Mouse (Mus musculus) forebrain, embryonic 13.5 days (tissue): ENCODE results near the gene Psmd12. TPM values are rescaled to one million over a fixed set of nuclear protein-coding genes. Genes with fewer than 3 reads are reported as not detected.
A peak's percentile ranks its signal among the peaks of the same experiment; 100 is the strongest.
"Not testable (repeated sequence)": the region's sequence is repeated elsewhere in the genome, so short reads cannot be mapped to it uniquely, and the experiment has no call there.

Experiments
- ATAC-seq: fragments of 200-750 bp; cut with Nextera tagmentation; 2 replicates; pipeline ENCODE4 v1.8.0; 2017
- H3K27ac ChIP-seq: fragments of 300-500 bp; sonication (generic); 2 replicates; pipeline ENCODE4 v1.5.1; 2015; ENCODE audit warnings: inconsistent platforms, mild to moderate bottlenecking, moderate library complexity
- H3K27me3 ChIP-seq: fragments of 300-500 bp; sonication (generic); 2 replicates; pipeline ENCODE4 v1.6.1; 2015; ENCODE audit warnings: mild to moderate bottlenecking, inconsistent platforms
- H3K36me3 ChIP-seq: fragments of 300-500 bp; sonication (generic); 2 replicates; pipeline ENCODE4 v1.6.1; 2015; ENCODE audit warnings: mild to moderate bottlenecking, inconsistent platforms; ENCODE audit not compliant: poor library complexity, severe bottlenecking
- H3K4me1 ChIP-seq: fragments of 300-500 bp; sonication (generic); 2 replicates; pipeline ENCODE4 v1.6.1; 2015; ENCODE audit warnings: inconsistent platforms
- H3K4me2 ChIP-seq: fragments of 300-500 bp; sonication (generic); 2 replicates; pipeline ENCODE4 v1.6.1; 2015; ENCODE audit warnings: inconsistent platforms, mild to moderate bottlenecking, moderate library complexity
- H3K4me3 ChIP-seq: fragments of 300-500 bp; sonication (generic); 2 replicates; pipeline ENCODE4 v1.5.1; 2015; ENCODE audit warnings: mild to moderate bottlenecking, inconsistent platforms
- H3K9ac ChIP-seq: fragments of 300-500 bp; sonication (generic); 2 replicates; pipeline ENCODE4 v1.6.1; 2015; ENCODE audit warnings: mild to moderate bottlenecking, inconsistent platforms
- H3K9me3 ChIP-seq: fragments of 300-500 bp; sonication (generic); replicated peaks from 2 replicates; pipeline ENCODE4 v1.6.1; 2016; ENCODE audit warnings: inconsistent platforms
- WGBS: fragments of 180-500 bp; shearing (Covaris S2); methylation state at CpG from one replicate; pipeline ENCODE4 v1.1.7; 2015; 5-methylcytosine and 5-hydroxymethylcytosine counted together
- polyA plus RNA-seq: library from polyadenylated mRNA; unstranded; fragments of >200 nt; fragmentation: Nextera tagmentation; extraction: Ambion mirVana; gene quantifications from 2 replicates; pipeline ENCODE4 v1.2.1, GENCODE M21; 2015

Psmd12 gene
- polyA plus RNA-seq, 1 experiment from 2014 or later, result 171 TPM

- Histone ChIP-seq H3K27me3 (no peaks in the 10 kb centered on the region), H3K4me1 (peaks cover 19% of the 10 kb centered on the region), H3K36me3 (peaks cover 5% of the 10 kb centered on the region; the same call in 1 of the 2 replicates), H3K9ac (peak overlapping the region; percentile 97), H3K4me2 (peak overlapping the region; percentile 99), H3K27ac (peak overlapping the region; percentile 59), H3K4me3 (peak overlapping the region; percentile 97), H3K9me3 (no peaks in the 10 kb centered on the region)
- WGBS, result 2% methylated on average over 10 of the region's 10 CpGs
- ATAC-seq, result no peak
Measured at GRCm38 (mm10) chr11:107479862-107480203, 549 bp downstream of the Psmd12 start.

- Histone ChIP-seq H3K9me3 (no peaks in the 10 kb centered on the region), H3K4me1 (peaks cover 19% of the 10 kb centered on the region), H3K4me3 (no peak overlapping the region), H3K9ac (no peak overlapping the region), H3K27me3 (no peaks in the 10 kb centered on the region), H3K4me2 (no peak overlapping the region), H3K36me3 (peaks cover 46% of the 10 kb centered on the region), H3K27ac (no peak overlapping the region)
- 96% methylated on average over 3 of the region's 3 CpGs for WGBS
- no peak for ATAC-seq
Measured at GRCm38 (mm10) chr11:107484341-107484740, 5.1 kb downstream of the Psmd12 start.

- no peak overlapping the region for H3K4me3 ChIP-seq
Measured at GRCm38 (mm10) chr11:107502801-107503200, 23.5 kb downstream of the Psmd12 start.

GRCm38 (mm10) chr11:107504364-107504763, 25.1 kb downstream of the Psmd12 start:
- not testable (repeated sequence) for H3K4me2 ChIP-seq, ATAC-seq, H3K9me3 ChIP-seq, H3K4me1 ChIP-seq, H3K27me3 ChIP-seq, H3K9ac ChIP-seq, H3K4me3 ChIP-seq, H3K27ac ChIP-seq
- WGBS, result 96% methylated on average over 3 of the region's 4 CpGs
- peaks cover 25% of the 10 kb centered on the region for H3K36me3 ChIP-seq

More at GRCm38 (mm10) chr11:107502801-107503200, 23.5 kb downstream of the Psmd12 start:
- WGBS, result 88% methylated on average over 8 of the region's 8 CpGs
- H3K4me2 ChIP-seq, result no peak overlapping the region
- H3K36me3 ChIP-seq, result peaks cover 38% of the 10 kb centered on the region
- no peak overlapping the region for H3K9ac ChIP-seq
- ATAC-seq, result no peak
- H3K9me3 ChIP-seq, result no peaks in the 10 kb centered on the region
- no peaks in the 10 kb centered on the region for H3K27me3 ChIP-seq
- H3K4me1 ChIP-seq, result no peaks in the 10 kb centered on the region
- H3K27ac ChIP-seq, result no peak overlapping the region

GRCm38 (mm10) chr11:107506260-107506659, 27.0 kb downstream of the Psmd12 start:
- WGBS, result 70% methylated on average over 1 of the region's 1 CpGs
- no peak overlapping the region for H3K4me3 ChIP-seq
- H3K27me3 ChIP-seq, result peaks cover 6% of the 10 kb centered on the region; the same call in 1 of the 2 replicates
- peaks cover 16% of the 10 kb centered on the region for H3K4me1 ChIP-seq
- H3K9me3 ChIP-seq, result no peaks in the 10 kb centered on the region
- no peak overlapping the region for H3K27ac ChIP-seq
- H3K9ac ChIP-seq, result no peak overlapping the region
- H3K36me3 ChIP-seq, result peaks cover 11% of the 10 kb centered on the region; the same call in 1 of the 2 replicates
- H3K4me2 ChIP-seq, result no peak overlapping the region
- ATAC-seq, result no peak

- no peaks in the 10 kb centered on the region for H3K36me3 ChIP-seq
- peaks cover 16% of the 10 kb centered on the region for H3K4me1 ChIP-seq
- no peak overlapping the region for H3K4me3 ChIP-seq
- H3K27ac ChIP-seq, result no peak overlapping the region
- no peaks in the 10 kb centered on the region for H3K9me3 ChIP-seq
- H3K4me2 ChIP-seq, result peak overlapping the region; percentile 32
- 13% methylated on average over 11 of the region's 11 CpGs for WGBS
- 0 out of 2 replicates have a peak, but pooled peaks have one; percentile 33 for ATAC-seq
- H3K27me3 ChIP-seq, result peaks cover 7% of the 10 kb centered on the region; the same call in 1 of the 2 replicates
- no peak overlapping the region for H3K9ac ChIP-seq
Measured at GRCm38 (mm10) chr11:107509631-107510338, 30.5 kb downstream of the Psmd12 start.

- peak overlapping the region; percentile 32 for H3K4me2 ChIP-seq
- H3K36me3 ChIP-seq, result no peaks in the 10 kb centered on the region
- ATAC-seq, result peak; percentile 24; the same call in 1 of the 2 replicates
- no peak overlapping the region for H3K27ac ChIP-seq
- H3K4me1 ChIP-seq, result peaks cover 16% of the 10 kb centered on the region
- H3K27me3 ChIP-seq, result peaks cover 7% of the 10 kb centered on the region; the same call in 1 of the 2 replicates
- no peak overlapping the region for H3K4me3 ChIP-seq
- H3K9me3 ChIP-seq, result no peaks in the 10 kb centered on the region
- no peak overlapping the region for H3K9ac ChIP-seq
- WGBS, result 7% methylated on average over 18 of the region's 18 CpGs
Measured at GRCm38 (mm10) chr11:107510362-107511269, 31.3 kb downstream of the Psmd12 start.

GRCm38 (mm10) chr11:107511954-107512353, 32.7 kb downstream of the Psmd12 start:
- H3K9ac ChIP-seq, H3K9me3 ChIP-seq, H3K4me2 ChIP-seq, H3K27me3 ChIP-seq, ATAC-seq, H3K27ac ChIP-seq, H3K36me3 ChIP-seq, H3K4me3 ChIP-seq: not testable (repeated sequence)
- 47% methylated on average over 5 of the region's 5 CpGs for whole genome bisulfite sequencing
- H3K4me1 ChIP-seq, result peaks cover 16% of the 10 kb centered on the region

GRCm38 (mm10) chr11:107513047-107513446, 33.8 kb downstream of the Psmd12 start:
- no peak for ATAC-seq
- Histone ChIP-seq H3K27me3 (peaks cover 7% of the 10 kb centered on the region; the same call in 1 of the 2 replicates), H3K9ac (no peak overlapping the region), H3K27ac (no peak overlapping the region), H3K9me3 (no peaks in the 10 kb centered on the region), H3K4me3 (no peak overlapping the region), H3K4me2 (no peak overlapping the region), H3K4me1 (peaks cover 16% of the 10 kb centered on the region), H3K36me3 (no peaks in the 10 kb centered on the region)
- WGBS, result 71% methylated on average over 10 of the region's 10 CpGs

- H3K9ac ChIP-seq, result no peak overlapping the region
- H3K9me3 ChIP-seq, result no peaks in the 10 kb centered on the region
- no peaks in the 10 kb centered on the region for H3K36me3 ChIP-seq
- no peak overlapping the region for H3K4me2 ChIP-seq
- H3K27me3 ChIP-seq, result no peaks in the 10 kb centered on the region
- 88% methylated on average over 2 of the region's 2 CpGs for WGBS
- H3K4me3 ChIP-seq, result no peak overlapping the region
- ATAC-seq, result no peak
- H3K4me1 ChIP-seq, result no peaks in the 10 kb centered on the region
- no peak overlapping the region for H3K27ac ChIP-seq
Measured at GRCm38 (mm10) chr11:107516387-107516786, 37.1 kb downstream of the Psmd12 start.

- no peak for ATAC-seq
Measured at GRCm38 (mm10) chr11:107518645-107519429, 39.6 kb downstream of the Psmd12 start.

More at GRCm38 (mm10) chr11:107518645-107519429, 39.6 kb downstream of the Psmd12 start:
- 86% methylated on average over 5 of the region's 5 CpGs for WGBS
- no peak overlapping the region for H3K27ac ChIP-seq
- H3K36me3 ChIP-seq, result no peaks in the 10 kb centered on the region
- no peak overlapping the region for H3K9ac ChIP-seq
- H3K27me3 ChIP-seq, result no peaks in the 10 kb centered on the region
- no peaks in the 10 kb centered on the region for H3K9me3 ChIP-seq
- H3K4me3 ChIP-seq, result no peak overlapping the region
- H3K4me2 ChIP-seq, result no peak overlapping the region
- no peaks in the 10 kb centered on the region for H3K4me1 ChIP-seq
